Mouse (Mus musculus) ES-CJ7 (cell line): ENCODE results near the gene Hoga1.

Experiments
- DNase-seq: peaks from one replicate; pipeline ENCODE4 v3.0.0; 2011; ENCODE audit warnings: low read depth, low spot score

Gene Hoga1

GRCm38 (mm10) chr19:42045269-42046102 lies at the start of gene Hoga1:
TSS of gene Hoga1 (plus strand) at chr19:42045610.
- peak; percentile 96 for DNase-seq

- DNase-seq = no peak
Observed at GRCm38 (mm10) chr19:41997090-41997489, 48.3 kb upstream of the Hoga1 start.

DNA sequence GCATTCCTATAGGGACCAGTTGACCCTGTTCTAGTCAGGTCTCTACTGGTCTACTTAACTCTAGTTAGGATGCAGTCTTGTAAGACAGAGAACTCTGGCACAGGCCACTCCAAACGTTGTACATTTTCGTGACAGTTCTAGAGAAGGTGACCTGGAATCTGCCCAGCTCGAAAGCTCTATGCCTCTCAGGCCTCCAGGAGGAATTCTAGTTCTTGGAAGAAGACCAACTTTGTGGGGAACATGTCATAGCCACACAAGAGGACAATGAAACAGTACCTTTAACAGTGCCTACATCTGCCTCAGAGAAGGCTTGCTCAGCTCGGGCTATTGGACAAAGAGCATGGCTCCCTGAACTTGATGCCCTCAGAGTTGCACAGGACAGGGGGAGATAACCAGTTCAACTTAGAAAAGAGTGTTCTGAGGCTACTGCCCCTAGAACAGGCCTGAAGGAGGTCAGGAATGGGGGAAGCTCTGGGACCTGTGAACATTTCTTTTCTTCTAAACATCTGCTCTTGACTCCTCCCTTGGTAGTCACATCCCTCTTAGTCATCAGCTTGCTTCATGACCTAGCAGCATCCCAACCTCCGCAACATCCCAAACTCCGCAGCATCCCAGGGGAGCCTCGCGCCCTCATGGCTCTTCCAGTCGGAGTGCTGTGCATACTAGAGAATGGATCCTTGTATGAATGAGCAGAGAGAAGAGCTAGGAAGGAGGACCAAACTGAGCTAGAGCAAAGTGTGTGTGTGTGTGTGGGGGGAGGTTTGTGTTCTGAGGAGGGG lies 46.5 kb upstream of the Hoga1 start:
- no peak for DNase-seq

DNA sequence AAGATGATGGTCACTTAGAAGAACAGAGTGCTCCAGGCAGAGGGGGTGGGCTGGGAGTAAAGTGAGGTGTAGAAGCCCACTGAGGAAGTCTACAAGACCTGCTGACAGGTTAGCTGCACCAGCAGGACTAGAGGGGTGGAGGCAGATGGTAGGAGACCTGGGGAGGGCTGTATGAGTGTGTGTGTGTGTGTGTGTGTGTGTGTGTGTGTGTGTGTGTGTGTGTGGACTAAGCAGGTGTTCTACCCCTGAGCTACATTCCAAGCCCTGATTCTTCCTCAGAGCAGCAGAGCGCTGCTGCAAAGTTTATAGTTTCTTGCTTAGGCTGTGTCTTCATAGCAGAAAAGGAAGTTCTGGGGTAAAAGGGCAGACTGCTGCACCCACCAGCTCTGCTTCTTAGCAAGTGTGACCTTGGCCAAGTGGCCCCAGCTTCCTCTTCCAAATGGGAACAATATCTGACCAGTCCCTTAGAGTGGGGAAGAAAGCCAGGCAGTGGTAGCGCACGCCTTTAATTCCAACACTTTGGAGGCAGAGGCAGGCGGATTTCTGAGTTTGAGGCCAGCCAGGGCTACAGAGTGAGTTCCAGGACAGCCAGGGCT lies 45.6 kb upstream of the Hoga1 start:
- DNase-seq = no peak

DNA sequence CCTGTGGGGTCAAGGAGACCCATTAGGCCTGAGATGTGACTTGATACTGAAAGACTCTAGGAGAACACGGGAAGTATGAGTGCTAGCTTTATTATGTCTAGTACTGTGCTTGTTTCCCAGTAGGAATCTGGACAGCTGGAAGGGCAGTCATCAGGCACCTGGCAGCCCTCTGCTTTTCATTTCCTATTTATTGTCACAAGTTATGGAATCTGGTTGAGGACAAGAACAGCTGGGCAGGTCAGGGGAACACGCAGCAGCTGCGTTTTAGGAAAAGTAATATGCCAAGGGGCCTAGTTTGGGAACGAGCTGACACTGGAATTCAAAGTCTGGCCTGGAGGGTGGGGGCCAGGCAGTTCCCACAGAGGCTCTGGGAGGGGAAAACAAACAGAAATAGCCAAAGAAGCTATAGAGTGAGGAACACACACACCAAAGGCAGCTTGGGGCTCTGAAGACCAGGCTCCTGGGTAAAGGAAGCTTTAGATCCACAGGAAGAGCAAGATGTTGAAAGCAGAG lies 44.9 kb upstream of the Hoga1 start:
- DNase-seq = no peak

GRCm38 (mm10) chr19:42001253-42001980 lies 44.0 kb upstream of the Hoga1 start:
- DNase-seq = no peak

DNA sequence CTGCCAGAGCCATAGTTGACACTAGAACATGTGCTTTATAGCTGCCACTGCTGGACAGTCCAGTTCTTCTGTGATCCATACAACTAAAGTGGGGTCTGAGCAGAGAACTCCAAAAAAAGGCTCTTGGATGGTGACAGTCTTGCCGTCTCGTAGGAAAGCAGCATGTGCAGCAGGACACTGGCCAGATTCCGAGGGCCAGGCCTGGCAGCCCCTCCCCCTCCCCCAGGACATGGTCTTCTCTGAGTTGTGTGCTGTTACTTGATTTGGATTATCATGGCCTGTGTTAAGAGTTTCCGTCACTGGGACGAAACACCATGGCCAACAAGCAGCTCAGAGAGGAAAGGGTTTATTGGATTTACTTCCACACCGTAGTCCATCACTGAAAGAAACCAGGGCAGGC lies 41.2 kb upstream of the Hoga1 start:
- no peak for DNase-seq

- no peak for DNase-seq
Observed at GRCm38 (mm10) chr19:42005616-42006015, 39.8 kb upstream of the Hoga1 start.

DNA sequence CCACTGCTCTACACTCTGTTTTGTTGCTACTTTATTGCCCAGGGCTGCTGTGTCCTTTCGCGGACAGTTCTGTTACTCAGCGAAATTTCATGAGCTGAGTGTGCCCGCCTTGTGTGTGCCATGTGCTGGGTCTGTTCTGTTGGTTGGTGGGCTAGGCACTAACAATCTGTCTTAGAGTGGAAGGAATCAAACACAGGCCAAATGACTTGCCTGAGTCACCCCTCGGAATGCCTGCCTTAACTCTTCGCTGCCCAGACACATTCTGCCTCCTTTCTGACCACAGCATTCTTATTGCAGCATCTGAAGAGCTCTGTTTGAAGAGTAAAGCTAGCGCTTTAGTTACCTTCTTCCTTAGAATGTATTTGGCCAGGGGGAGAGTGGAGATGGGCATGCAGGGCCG lies 38.8 kb upstream of the Hoga1 start:
- DNase-seq = no peak

DNA sequence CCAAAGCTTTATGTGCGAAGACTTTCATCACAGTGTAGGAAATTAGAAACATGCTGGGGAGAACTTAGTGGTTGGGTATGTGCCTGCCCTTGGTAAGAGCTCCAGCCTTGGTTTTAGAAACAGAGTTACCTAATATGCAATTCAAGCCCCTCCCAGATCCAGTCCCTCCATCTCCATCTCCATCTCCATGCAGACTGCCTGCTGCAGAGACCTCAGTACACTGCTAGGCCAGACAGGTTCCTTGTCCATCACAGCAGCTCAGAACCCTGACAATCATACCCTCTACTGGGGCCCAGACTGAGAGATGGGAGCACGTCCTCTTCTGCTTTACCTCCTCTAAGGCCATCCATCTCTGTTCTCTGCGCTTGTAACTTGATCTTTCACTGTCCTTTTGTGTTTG lies 36.8 kb upstream of the Hoga1 start:
- DNase-seq = peak; percentile 55

- DNase-seq = no peak
Observed at GRCm38 (mm10) chr19:42009067-42009466, 36.3 kb upstream of the Hoga1 start.

- no peak for DNase-seq
Observed at GRCm38 (mm10) chr19:42010436-42010835, 35.0 kb upstream of the Hoga1 start.

DNA sequence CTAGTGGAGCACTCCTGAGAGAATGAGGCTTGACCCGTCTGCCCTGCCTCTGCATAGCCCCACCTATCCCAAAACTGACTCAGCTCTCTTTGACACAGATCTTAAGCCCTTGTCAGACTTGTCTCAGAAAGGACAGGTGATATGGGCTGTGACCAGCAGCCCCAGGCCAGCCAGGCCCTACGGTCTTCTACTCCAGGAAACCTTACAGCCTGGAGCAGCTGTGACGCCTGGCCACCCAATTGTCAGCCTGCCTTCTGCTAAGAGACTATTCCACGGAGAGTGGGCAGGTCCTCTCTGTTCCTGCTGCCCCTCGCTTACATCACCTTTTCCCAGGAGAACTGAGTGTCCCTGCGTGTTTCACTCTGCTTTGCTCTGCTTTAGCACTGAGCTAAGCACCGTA lies 34.3 kb upstream of the Hoga1 start:
- no peak for DNase-seq

DNA sequence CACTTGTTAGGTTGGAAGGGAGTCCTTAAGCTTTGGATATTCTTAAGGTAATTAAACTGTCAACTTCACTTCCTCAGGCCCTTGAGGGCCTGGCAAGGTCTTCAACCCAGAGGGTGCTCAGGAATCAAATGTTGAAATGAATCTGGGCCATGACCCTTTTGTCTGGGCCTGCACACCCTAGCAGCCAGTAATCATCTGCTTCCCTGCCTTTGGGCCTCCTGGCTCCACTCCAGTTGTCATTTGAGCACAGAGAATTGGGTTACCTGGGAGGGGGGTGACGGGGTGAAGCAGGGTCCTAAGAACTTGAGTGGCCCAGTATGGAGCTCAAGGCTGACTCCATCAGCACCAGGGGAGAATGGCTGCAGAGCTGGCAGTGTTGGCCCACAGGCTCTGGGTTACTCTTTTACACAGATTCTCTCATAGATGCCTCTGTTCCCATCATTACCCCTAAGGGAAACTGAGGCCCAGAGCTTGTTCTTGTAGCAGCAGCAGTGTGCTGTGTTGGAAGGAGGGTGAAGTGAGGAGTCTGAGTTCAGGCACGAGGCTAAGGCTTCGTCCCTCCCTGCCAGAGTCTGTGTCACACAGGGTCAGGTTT lies 31.1 kb upstream of the Hoga1 start:
- no peak for DNase-seq

DNA sequence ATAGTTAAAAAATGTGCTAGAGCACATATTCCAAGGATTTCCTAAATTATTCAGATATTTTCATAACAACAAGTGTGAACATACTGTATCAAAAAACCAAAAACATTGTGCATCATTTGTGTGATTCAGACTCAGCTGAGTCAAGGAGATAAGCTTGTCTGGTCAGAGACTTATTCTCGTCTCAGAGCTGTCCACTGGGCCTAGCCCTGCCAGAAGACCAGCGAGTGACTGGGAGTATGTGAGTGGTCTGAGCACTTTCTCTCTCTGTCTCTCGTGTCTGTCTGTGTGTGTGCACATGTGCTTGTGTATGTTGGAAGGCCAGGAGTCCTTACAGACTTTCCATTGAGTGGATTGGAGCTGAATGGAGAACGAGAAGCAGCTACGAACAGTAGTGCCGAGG lies 30.4 kb upstream of the Hoga1 start:
- no peak for DNase-seq

DNA sequence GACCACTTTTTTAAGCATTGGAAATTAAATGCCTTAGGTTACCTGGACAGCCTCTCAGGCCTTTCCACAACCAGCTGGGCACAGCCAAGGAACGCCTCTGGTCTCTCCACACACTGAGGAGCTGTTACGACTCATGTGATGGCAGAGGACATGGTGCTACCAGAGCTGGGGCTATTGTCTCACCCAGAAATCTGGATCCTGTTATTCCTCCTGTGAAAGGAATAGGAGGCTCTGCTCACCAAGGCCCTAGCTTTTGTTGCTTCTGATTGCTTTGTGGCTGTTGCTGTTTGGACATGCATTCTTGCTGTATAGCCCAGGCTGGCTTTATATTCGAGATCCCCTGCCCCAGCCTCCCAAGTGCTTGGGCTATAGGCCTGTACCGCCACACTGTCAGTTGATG lies 29.2 kb upstream of the Hoga1 start:
- no peak for DNase-seq

DNA sequence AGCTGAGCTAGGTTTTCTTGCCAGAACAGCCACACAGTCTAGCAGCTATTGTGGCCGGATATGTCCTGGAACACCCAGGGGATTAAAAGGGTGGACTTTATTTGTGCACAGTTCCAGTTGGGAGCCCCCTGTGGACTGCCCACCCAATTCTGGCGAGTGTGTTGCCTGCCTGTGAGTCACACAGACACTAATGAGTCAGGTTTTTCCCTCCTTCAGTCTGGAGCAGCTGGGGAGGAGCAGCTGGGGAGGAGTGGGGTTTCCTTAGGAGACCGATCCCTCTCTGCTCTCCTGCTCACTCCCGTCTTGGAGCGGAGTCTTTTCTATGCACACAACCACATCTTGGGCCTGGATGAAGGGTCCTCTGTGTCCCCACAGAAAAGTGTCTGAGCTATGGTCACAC lies 28.6 kb upstream of the Hoga1 start:
- DNase-seq = no peak

GRCm38 (mm10) chr19:42017399-42018247 lies 27.8 kb upstream of the Hoga1 start:
- DNase-seq = no peak

DNA sequence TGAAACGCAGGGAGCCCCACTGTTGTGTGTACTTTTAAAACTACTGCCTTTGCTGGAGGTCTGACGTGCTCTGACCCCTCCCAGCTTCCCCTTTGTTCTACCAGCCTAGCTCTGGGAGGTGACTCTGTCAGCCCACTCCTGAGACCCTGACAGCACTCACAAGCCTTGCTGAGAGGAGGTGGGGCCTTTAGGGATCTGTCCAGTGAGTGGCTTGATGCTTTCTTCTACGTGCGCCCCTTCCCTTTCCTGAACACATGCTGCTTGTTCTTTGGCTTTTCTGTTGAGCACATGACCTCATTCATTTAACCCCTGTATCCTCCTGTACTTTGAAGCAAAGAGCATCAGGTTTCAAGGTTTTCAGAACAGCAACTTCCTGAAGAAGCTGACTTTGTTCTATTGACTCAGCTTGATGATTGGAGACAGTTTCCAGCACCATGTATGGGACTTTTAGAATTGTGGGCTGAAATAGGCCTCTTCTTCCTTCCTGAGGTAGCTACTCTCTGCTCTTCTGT lies 26.3 kb upstream of the Hoga1 start:
- DNase-seq = peak; percentile 27
